Mouse (Mus musculus) midbrain, postnatal 0 days (tissue): ENCODE results near the gene Irs2. TPM values are rescaled to one million over a fixed set of nuclear protein-coding genes. Genes with fewer than 3 reads are reported as not detected.

Experiments used
- ATAC-seq: fragments of 200-750 bp; cut with Nextera tagmentation; 2 replicates; pipeline ENCODE4 v1.8.0; 2017; ENCODE audit warnings: moderate number of reproducible peaks, mild to moderate bottlenecking, moderate TSS enrichment, moderate library complexity; ENCODE audit not compliant: low FRiP score
- DNase-seq: peaks from one replicate; pipeline ENCODE4 v3.0.0-alpha.2; 2015; ENCODE audit warnings: low spot score
- H3K27ac ChIP-seq: fragments of 300-500 bp; sonication (generic); 2 replicates; pipeline ENCODE4 v1.5.1; 2014; ENCODE audit warnings: low read depth, mild to moderate bottlenecking, low read length, mixed read lengths
- H3K27me3 ChIP-seq: fragments of 300-500 bp; sonication (generic); 2 replicates; pipeline ENCODE4 v1.6.1; 2014; ENCODE audit warnings: low read length, control low read depth, mixed read lengths; ENCODE audit not compliant: insufficient read depth
- H3K36me3 ChIP-seq: fragments of 300-500 bp; sonication (generic); 2 replicates; pipeline ENCODE4 v1.6.1; 2014; ENCODE audit warnings: low read length, control low read depth, mixed read lengths; ENCODE audit not compliant: insufficient read depth
- H3K4me1 ChIP-seq: fragments of 300-500 bp; sonication (generic); 2 replicates; pipeline ENCODE4 v1.6.1; 2014; ENCODE audit warnings: mild to moderate bottlenecking, control low read depth, antibody characterized with exemption, low read length, mixed read lengths; ENCODE audit not compliant: insufficient read depth
- H3K4me2 ChIP-seq: fragments of 300-500 bp; sonication (generic); 2 replicates; pipeline ENCODE4 v1.6.1; 2014; ENCODE audit warnings: low read depth, mild to moderate bottlenecking, low read length, mixed read lengths; ENCODE audit not compliant: poor library complexity, severe bottlenecking
- H3K4me3 ChIP-seq: fragments of 300-500 bp; sonication (generic); 2 replicates; pipeline ENCODE4 v1.5.1; 2014; ENCODE audit warnings: low read depth, mild to moderate bottlenecking, low read length, moderate library complexity
- H3K9ac ChIP-seq: fragments of 300-500 bp; sonication (generic); replicated peaks from 2 replicates; pipeline ENCODE4 v1.6.1; 2014; ENCODE audit warnings: mild to moderate bottlenecking, low read length, moderate library complexity, mixed read lengths; ENCODE audit not compliant: poor library complexity, severe bottlenecking
- H3K9me3 ChIP-seq: fragments of 300-500 bp; sonication (generic); 2 replicates; pipeline ENCODE4 v1.6.1; 2016; ENCODE audit warnings: low read length, control low read depth
- CTCF ChIP-seq: IDR thresholded peaks from 2 replicates; pipeline ENCODE4 v1.5.1; 2016; ENCODE audit warnings: antibody characterized with exemption, mild to moderate bottlenecking
- WGBS: fragments of 180-500 bp; shearing (Covaris S2); extraction: QIAGEN DNeasy Blood & Tissue Kit; methylation state at CpG from one replicate; pipeline ENCODE4 v1.1.7; 2014; 5-methylcytosine and 5-hydroxymethylcytosine counted together
- polyA plus RNA-seq: library from polyadenylated mRNA; unstranded; fragments of >200 nt; fragmentation: Nextera tagmentation; extraction: Ambion mirVana; gene quantifications from 2 replicates; pipeline ENCODE4 v1.2.1, GENCODE M21; 2015
- total RNA-seq: library from RNA; depleted of rRNA; stranded (reverse); fragments of >200 nt; gene quantifications from 2 replicates; pipeline ENCODE4 v1.2.3, GENCODE M21; 2014

Gene Irs2
- total and polyA plus RNA-seq, 2 experiments from 2014 or later, result 5.6 to 40.4 TPM

- WGBS, result 48% methylated on average over 8 of the region's 8 CpGs
- Histone ChIP-seq H3K4me3 (no peak overlapping the region), H3K36me3 (no peaks in the 10 kb centered on the region), H3K9ac (no peak overlapping the region), H3K9me3 (no peaks in the 10 kb centered on the region), H3K27ac (no peak overlapping the region), H3K27me3 (no peaks in the 10 kb centered on the region), H3K4me2 (no peak overlapping the region), H3K4me1 (0 out of 2 replicates have a peak, but pooled peaks cover 3% of the 10 kb centered on the region)
- DNase-seq (no peak), ATAC-seq (no peak)
- no peak for TF ChIP-seq CTCF
These were observed 46.3 kb downstream of the Irs2 start for GRCm38 (mm10) chr8:10961989-10962388.

DNA sequence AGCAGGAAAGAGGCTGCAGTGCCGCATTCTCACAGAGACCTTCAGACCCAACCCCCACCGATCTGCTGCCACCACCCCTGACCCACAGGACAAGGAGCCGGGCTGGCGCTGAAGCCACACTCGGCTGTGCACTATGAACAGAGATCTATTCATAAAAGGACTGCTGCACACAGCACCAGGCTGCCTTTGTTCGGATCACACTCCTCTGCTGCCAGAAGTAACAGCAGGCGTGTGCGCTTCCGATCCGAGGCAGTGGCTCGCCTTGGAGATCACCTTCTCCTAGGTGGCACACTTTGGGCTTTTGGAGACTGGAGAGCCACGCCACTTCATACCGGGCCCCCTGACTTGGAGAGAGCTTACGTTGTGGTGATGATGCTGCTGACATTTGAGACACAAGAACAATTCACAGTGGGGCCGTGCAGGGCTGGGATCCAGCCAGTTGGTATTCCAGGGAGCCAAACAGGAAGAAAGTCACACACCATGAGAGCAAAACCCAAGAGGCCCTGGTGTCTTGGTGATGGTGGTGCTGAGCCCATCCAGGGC lies 47.9 kb downstream of the Irs2 start:
- 0 out of 2 replicates have a peak, but pooled peaks have one; percentile 62 for ATAC-seq
- 5% methylated on average over 15 of the region's 15 CpGs for WGBS

GRCm38 (mm10) chr8:10957292-10957955 lies 50.8 kb downstream of the Irs2 start:
- DNase-seq (no peak), ATAC-seq (no peak)
- Histone ChIP-seq H3K4me2 (no peak overlapping the region), H3K9ac (no peak overlapping the region), H3K27me3 (no peaks in the 10 kb centered on the region), H3K27ac (no peak overlapping the region), H3K9me3 (no peaks in the 10 kb centered on the region), H3K36me3 (no peaks in the 10 kb centered on the region), H3K4me3 (no peak overlapping the region), H3K4me1 (no peaks in the 10 kb centered on the region)
- no peak for TF ChIP-seq CTCF
- 32% methylated on average over 9 of the region's 9 CpGs for WGBS

More for the DNA sequence above, 47.9 kb downstream of the Irs2 start:
- DNase-seq, result peak; percentile 62
- Histone ChIP-seq H3K27ac (no peak overlapping the region), H3K9me3 (no peaks in the 10 kb centered on the region), H3K4me2 (no peak overlapping the region), H3K4me3 (no peak overlapping the region), H3K4me1 (0 out of 2 replicates have a peak, but pooled peaks cover 3% of the 10 kb centered on the region), H3K9ac (no peak overlapping the region), H3K36me3 (no peaks in the 10 kb centered on the region), H3K27me3 (no peaks in the 10 kb centered on the region)
- TF ChIP-seq CTCF, result no peak

DNA sequence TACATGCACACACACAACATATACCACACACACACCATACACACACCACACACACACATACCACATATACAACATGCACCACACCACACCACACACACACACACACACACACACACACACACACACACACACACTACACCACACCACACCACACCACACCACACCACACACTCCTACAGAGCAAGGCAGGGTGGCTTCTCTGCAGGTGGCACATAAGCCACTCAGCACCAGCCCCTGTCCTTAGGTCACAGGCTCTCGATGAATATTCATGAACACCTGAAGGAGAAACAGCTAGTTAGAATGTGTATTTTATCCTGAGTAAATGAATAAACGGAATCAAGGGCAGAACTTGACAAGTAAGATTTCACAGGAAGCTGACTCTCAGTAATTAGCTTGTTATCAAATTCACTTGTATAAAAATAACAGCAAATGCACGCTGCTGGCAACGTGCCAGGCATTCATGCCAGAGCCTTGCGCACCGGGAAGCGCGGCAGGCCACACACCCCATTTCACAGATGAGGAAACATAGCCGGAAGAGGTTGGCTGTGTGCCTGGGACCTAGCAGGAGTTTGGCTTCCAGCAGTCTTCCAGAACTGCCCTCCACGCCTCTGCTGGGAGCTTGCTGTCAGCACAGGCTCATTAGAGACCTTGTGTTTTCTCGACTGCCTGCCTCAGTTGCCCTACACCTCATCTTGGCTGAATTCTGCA lies 54.8 kb downstream of the Irs2 start:
- Histone ChIP-seq H3K9me3 (no peaks in the 10 kb centered on the region), H3K4me2 (no peak overlapping the region), H3K27me3 (no peaks in the 10 kb centered on the region), H3K9ac (no peak overlapping the region), H3K27ac (no peak overlapping the region), H3K36me3 (no peaks in the 10 kb centered on the region), H3K4me1 (no peaks in the 10 kb centered on the region), H3K4me3 (no peak overlapping the region)
- TF ChIP-seq CTCF, result peak; percentile 33; the same call in 1 of the 2 replicates
- 21% methylated on average over 11 of the region's 11 CpGs for WGBS
- DNase-seq, result peak; percentile 70
- no peak for ATAC-seq

DNA sequence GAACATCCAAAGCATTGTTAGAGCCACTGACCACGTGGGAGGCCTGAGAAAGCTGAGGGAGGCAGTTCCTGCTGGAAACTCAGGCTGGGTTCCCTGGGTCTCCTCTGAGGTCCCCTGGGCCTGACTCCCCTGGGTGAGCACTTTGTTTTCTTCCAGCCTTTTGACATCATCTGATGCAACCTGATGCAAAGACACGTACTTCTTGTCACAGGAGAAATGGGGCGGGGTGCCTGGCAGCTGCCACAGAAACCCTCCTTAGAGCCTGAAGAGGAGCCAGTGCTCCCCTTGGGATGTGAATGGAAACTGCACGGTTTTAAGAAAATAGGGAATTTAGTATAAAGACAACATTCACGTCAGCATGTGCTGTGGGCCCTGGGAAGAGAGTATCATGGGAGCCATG lies 55.6 kb downstream of the Irs2 start:
- 0 out of 2 replicates have a peak, but pooled peaks have one; percentile 2 for TF ChIP-seq CTCF
- Histone ChIP-seq H3K4me1 (no peaks in the 10 kb centered on the region), H3K4me2 (no peak overlapping the region), H3K9me3 (no peaks in the 10 kb centered on the region), H3K27me3 (no peaks in the 10 kb centered on the region), H3K27ac (no peak overlapping the region), H3K4me3 (no peak overlapping the region), H3K9ac (no peak overlapping the region), H3K36me3 (no peaks in the 10 kb centered on the region)
- no peak for DNase-seq
- WGBS, result 38% methylated on average over 5 of the region's 5 CpGs
- no peak for ATAC-seq

DNA sequence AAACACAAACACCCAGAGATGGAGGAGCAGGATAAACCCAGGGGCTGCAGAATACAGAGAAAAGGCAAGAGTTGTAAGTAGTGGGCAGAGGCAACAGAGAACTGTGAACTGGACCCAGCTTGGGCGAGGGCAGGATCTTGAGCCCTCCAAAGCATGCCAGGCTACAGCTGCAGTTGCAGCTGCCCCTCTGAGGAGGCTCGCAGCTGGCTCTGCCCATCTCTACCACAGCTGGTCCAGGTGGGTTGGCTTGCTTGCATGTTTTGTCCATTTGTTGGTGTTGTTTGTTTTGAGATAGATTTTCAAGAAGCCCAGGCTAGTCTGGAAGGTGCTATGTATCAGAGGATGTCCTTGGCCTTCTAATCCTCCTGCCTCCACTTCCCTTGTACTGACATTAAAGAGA lies 56.0 kb downstream of the Irs2 start:
- Histone ChIP-seq H3K4me1 (no peaks in the 10 kb centered on the region), H3K9me3 (no peaks in the 10 kb centered on the region), H3K27me3 (no peaks in the 10 kb centered on the region), H3K4me3 (no peak overlapping the region), H3K27ac (no peak overlapping the region), H3K36me3 (no peaks in the 10 kb centered on the region), H3K9ac (no peak overlapping the region), H3K4me2 (no peak overlapping the region)
- TF ChIP-seq CTCF, result no peak
- DNase-seq (no peak), ATAC-seq (no peak)
- WGBS, result 86% methylated on average over 2 of the region's 2 CpGs
